Mouse (Mus musculus) megakaryocyte progenitor cell, adult 5-6 weeks (primary cell): ENCODE results near the gene Shank1. TPM values are rescaled to one million over a fixed set of nuclear protein-coding genes. Genes with fewer than 3 reads are reported as not detected.
A peak's percentile ranks its signal among the peaks of the same experiment; 100 is the strongest.

Experiments
- ATAC-seq: replicated peaks from 2 replicates; pipeline ENCODE4 v1.8.0; 2016; ENCODE audit warnings: mild to moderate bottlenecking, moderate TSS enrichment, inconsistent platforms; ENCODE audit not compliant: poor library complexity
- total RNA-seq, 2 experiments: library from RNA; stranded (forward) in 1 of 2; stranded (reverse) in 1 of 2; fragments of 157-497, 149-512 nt in 1 of 2; fragments of 200-1000 nt in 1 of 2; gene quantifications; 2 replicates each; pipeline versions ENCODE4 v1.2.3 to v1.2.4; 2015 to 2017

The Shank1 gene
- total RNA-seq, 2 experiments from 2014 or later, result 0.05 TPM; not detected in 1

DNA sequence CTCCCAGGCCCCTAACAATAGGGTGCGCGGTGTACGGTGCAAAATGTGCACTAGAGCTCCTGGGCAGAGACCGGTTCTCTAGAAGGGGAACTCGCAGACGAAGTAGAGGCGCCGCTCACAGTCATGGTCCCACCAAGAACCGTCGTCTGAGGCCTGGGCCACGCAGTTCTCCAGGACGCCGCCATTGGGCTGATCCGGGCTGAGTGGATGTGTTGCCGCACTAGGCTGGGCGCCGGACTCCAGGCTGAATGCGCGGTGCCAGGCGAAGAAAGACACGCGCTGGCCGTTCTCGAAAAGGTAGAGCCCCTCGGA, 5.6 kb upstream of the Shank1 start:
- ATAC-seq, result peak; percentile 5

DNA sequence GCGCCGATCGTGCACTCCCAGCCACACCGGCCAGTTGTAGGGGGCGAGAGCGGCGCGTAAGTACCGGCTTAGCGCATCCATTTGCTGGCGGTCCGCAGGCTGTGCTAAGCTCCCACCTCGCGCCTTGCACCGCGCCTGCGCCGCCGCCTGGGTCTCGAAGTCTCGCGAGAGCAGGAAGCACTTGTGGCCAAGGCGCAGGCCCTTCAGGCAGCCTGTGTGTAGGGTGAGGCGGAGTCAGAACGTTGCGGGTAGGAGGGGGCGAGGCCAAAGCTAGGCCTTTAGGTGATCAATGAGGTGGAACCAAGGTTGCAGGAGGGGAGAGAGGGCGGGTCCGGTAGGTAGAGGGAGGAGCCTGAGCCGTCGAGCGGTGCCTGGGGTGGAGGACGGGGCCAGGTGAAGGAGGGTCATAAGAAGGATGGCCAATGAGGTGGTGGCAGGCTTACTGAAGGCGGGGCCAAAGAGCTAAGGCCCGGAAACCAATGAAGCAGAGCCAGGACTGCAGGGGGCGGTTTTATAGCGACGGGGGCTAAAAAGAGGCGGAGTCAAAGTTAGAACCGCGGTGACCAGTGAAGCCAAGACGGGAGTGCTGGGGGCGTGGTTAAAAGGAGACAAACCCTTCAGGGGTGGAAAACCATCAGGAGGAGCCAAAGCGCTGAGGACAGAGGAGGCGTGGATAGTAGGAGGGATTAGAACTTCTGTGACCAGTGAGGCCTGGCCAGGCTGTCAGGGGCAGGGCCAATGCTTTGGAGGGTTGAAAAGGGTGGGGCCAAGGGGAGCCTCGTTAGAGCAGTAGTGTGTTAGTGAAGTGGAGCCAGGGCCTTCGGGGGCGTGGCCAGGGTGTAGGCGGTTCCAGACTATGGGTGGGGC, 5.0 kb upstream of the Shank1 start:
- peak; percentile 83 for ATAC-seq

DNA sequence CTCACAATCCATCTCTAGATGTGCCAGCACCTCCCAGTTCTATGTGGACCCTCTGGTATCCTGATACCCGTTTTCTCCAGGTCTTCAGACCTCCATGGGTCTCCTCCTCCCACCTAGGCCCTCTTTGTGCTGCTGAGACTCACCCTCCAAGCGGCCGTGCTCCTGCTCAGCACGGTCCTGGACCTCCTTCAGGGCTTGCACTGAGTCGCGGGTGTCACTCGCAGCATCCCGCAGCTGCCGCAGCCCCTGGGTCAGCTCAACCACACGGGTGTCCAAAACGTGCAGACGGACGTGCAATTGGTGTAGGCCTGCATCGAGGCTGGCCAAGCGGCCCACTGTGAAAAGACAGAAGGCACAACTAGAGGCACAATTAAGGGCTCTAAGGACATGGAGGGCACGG, 4.4 kb upstream of the Shank1 start:
- no peak for ATAC-seq

DNA sequence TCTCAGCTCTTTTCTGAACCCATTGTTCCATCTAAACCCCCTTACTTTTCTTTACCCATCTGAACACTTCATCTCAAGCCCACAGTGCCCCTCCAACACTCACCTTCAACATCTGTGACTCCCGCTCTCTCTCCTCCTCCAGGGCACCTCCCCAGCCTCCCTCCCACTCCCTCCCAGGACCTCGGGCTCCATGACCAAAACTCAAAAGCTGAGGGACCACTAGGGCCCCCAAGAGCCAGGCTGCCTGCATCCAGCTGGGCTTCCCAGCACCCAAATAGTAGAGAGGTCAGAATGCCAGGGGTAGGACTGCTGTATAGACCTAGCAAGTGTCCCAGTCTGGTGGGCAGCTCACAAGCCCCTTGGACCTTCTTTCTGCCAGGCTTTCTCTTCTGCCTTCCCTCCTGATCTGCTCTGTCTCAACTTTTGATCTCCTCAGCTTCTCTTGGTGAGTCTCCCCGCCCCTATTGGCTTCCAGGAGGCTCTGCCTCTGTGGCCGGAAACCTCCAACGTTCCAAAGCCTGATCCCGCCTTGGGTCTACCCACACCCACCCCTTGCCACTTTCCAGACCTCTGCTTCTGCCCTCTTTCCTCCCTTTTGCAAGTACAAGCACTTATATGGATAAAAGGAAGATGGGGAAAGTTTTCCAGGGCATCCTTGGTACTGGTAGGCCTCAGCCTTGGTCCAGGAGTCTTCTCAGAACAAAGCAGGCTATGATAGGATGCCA, 3.4 kb upstream of the Shank1 start, which contains the start of gene Clec11a:
Clec11a (minus strand) TSS at position 387 of the 725 bp plus-strand sequence.
- no peak for ATAC-seq

DNA sequence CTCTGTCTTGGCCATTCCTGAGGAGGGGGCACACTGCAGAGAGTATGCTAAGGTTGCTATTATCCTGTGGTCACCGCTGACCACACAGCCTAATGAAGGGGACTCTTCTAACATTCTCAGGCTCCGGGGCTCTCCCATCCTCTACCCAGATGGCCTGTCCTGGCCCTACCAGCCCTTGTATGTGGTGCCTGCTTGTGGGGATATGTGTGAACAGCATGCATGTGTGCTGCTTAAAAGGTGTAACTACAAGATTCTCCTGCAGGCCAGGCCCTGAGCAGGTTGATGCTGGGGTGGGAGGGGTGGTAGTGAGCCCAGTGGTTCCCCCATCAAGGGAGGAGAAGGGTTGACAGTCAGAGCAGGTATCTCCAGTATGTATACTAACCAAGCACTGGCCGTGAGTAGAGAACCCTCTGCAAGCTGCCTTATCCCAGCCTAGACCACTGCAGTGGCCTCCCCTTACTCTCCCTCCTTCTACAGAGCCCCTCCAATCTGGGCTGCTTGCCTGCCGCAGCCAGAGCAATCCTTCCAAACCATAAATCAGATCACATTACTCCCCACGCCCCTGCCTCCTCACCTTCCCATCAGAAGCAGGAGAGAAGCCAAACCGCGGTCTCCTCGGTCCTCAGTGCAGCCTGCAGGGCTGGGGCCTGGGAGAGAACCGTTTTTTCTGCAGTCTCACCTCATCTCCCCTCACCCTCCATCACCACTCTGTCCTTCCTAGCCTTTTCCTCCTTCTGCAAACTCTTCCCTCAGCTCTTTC, 2.6 kb upstream of the Shank1 start:
- ATAC-seq, result no peak

DNA sequence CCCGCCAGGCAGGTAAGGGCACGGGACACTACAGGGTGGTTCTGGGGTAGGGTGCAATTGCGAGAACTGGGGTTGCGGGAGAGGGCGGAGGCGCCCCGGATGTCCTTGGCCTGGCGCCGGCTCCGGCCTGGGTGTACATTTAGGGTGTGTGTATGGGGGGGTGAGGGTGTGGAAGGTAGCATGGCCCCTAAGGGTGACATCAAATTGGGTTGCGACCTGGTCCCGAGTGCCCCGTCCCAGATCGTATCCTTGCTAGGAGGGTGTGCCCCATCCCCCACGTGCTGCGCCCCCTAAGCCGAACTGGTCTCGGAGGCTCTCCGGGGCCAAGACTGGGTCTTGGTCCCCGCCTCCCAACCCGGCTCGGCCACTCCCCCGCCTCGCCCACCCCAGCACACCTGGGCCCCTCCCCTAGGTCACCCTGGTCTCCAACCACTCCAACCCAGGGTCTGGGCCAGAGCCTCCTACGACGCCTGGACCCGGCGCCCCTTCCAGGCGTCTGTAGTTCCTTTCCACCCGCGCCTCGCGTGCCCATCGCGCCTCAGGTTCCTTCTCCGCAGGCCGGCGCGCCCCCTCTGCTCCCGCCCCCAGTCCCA, 328 bp downstream of the Shank1 start:
- no peak for ATAC-seq

DNA sequence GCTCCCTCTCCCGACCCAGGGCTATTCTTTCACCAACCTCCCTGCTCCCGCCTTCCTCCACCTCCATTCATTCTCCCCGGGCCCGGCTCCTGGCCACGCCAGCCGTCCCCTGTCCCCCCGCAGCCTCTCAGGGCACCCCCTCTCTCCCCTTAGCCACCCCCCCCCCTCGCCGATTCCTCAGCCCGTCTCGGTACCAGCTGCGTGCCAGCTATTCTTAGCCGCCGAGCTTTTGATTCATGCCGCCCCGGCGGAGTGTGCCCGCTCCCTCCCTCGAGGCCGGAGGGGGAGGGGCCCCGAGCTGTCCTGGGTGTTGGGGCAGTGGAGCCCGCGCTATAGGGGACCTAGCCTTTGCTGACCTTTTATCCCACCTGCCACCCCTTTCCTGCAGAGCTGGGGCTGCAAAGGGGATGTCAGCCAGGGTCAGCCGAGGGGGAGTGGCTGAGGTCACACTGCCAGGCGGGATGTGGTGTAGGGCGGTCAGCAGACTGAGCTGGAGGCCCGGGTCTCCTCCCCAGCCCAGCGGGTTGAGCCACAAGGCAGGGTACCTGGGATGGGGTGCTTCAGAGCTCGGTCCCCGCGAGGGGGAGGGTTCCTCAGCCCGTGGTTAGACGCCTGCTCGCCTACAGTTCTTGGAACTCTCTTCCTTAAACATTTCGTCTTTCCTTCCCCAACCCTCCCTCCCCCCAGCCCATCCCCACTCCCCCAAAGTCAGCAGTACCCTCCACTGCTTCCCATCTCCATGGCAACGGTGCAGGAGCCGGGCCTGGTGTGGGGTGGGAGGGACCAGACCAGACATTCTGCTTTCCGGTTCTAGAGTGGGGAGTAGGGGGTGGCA, 1.0 kb downstream of the Shank1 start:
- no peak; the same call in 1 of the 2 replicates for ATAC-seq

DNA sequence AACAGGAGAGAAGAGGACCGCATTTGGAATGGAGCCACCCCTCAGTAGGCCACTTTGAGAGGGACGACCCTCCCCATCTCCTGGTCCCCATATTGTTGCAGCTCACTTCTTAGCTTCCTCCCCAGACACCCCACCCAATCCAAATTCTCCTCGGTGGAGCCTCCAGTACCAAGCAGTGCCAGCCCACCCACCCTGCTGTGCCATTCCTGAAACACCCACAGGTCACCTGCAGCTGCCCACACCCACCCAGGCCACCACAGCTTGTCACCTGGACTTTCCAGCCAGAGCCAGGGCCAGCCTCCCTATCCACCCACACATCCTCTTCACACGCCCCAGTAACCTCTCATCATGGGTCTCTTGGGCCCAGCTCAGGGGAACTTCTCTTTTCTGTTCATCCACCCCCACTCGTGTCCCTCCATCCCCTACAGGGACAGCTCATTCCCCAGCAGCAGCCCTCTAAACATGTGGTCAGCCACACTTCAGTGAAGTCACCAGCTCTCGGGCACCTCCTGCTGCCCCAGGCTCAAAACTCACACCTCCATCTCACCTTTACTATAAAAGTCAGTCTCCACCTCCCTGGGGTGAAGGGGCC, 1.8 kb downstream of the Shank1 start:
- ATAC-seq, result no peak

DNA sequence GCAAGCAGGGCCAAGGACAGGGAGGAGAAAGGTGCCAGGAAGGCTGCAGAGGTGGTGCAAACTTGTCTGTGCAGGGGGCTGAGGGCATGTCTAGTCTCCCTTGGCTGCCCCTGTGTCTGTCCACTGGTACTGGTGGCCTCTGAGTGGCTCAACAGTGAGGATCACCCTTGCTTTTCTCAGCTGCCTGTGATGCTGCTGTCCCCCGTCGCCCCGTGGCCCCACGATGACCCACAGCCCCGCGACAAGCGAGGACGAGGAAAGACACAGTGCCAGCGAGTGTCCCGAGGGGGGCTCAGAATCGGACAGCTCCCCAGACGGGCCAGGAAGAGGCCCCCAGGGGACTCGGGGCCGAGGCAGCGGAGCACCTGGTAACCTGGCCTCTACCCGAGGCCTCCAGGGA, 2.4 kb downstream of the Shank1 start:
- ATAC-seq, result no peak

DNA sequence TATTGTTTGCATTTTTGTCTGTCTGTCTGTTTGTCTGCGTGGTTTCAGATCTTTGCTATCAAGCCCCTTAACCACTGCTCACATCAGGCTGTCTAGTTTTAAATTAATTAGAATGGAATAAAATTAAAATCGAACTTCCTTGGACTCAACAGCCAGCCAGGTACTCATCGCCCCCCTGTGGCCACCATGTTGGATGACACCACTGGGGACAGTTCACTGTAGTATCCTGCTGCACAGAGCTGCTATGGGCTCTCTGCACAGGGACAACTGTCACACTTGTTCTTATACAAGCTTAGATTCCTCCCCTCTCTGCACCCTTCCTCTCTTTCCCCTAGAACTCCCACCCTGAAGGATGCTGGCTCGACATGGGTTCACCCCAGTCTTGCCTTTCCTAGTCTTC, 7.9 kb downstream of the Shank1 start:
- ATAC-seq, result peak; percentile 80

DNA sequence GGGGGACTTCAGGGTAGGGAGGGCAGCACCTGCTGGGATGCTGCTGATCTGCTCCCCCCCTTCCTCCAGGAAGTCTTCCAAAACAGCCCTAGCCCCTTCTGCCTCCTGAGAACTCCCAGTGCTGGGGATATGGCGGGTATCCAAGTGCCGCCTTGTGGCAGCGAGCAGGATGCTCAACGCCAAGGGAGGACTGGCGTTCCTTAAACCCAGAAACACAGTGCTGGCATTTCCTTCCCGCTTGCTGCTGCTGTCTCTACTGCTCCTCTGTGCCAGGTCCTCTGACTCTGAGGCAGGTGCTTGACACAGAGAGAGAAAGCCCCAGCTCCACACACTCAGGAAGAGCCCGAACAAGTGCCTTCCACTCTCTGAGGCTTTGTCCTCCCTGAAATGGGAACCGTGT, 10.8 kb downstream of the Shank1 start:
- ATAC-seq, result no peak

DNA sequence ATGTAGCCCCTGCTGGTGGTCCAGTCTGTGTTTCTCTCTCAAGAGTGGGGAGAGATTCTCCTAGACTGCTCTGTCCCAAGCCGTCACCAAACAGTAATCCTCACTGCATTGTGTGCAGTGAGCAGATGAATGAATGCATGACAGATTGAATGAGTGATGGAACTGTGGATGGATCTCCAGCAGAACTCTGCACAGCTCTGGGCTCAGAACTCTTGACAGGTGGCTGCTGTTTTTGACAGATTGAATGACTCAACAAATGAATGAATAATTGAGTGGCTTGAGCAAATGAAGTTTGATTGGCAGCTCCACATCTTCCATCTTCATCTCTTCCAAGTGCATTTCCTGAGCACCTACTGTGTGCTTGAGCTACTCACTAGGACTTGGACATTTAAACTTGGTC, 12.2 kb downstream of the Shank1 start:
- no peak for ATAC-seq

DNA sequence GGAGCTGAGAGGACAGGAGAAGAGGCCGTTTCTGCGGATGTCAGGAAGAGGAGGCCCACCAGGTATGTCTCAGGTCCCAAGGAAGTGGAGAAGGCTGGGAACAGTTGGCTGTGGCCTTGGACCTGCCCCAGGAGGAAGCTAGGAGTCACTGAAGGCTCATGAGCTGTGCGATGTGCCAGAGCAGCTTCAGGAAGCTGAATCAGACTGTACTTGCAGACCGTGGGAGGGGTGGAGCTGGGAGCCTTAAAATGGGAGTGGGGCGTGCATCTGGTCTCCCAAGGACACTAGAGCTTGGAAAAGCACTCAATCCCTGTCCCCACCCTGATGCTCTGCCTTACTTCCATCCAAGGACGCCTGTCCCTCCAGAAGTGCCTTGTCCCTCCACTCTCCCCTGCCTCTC, 16.6 kb downstream of the Shank1 start:
- ATAC-seq, result no peak

DNA sequence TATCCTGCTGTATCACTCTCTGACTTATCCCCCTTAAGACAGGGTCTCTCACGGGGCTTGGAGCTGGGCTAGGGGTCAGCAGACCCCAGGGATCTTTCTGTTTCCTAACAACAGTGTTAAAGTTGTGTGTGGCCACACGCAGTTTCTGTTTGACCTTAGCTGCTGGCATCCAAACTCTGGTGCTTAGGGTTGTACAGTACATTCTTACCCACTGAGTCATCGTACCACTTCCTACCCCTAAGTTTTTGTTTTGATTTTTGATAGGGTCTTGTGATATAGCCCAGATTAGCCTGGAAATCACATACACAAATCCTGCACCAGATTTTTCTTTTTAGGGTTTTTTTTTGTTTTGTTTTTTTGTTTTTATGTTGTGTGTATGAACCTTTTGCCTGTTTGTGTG, 22.3 kb downstream of the Shank1 start:
- no peak for ATAC-seq

DNA sequence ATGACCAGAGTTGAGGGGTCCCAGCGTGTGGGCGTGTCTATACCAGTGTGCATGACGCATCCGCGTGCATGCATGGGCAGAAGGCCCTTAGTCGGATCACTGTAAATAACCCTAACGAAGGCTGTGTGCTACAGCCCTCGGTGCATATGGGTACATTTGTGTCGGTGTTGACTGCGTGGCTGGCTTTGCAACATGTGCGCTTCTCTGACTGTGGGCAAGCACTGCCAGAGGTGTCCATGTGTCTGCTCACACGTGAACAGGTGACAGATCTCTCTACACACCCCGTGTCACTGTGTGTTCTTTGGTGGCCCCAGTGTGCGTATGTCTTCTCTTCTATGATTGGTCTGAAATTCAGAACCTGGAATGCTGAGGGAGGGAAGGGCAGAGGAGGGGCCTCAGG, 24.1 kb downstream of the Shank1 start:
- ATAC-seq, result no peak

DNA sequence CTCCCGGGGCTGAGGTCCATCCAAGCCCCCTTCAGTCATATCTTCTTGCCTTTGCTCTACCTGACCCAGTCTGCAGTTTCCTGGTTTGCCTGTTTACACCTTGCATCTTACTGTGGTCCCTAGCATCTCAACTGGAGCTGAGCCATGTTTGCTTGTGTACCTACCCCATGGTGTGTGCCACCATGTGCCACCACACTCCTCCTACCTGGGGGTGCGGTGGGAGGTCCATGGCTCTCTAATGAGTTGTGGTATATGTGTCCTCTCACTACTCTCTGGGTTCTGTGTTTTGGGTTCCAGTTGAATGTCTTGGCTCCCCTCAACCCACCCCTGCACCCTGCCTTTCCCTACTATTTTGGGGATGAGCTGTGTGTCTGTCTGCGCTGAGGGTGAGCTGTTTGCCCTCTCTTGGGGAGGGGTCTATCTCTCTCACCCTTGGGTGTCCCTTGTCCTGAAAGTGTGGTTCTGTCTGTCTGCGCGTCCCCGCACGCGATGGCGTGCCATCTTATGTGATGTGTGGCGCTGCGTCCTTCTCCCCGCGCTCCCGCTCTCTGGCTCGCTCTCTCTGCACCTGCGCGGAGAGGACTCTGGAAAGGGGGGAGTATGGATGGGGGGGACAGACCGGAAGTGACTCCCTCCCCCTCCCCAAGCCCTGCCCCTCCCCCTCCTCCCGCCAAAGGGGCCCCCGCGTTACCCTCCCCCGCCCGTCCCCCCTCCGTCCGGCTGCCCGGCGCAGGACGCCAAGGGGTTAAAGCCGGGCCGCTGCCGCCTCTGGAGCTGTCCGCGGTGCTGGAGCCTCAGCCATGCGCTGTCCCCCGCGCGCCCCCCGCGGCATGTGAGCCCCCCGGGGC, 25.2 kb downstream of the Shank1 start:
- ATAC-seq, result peak; percentile 81

DNA sequence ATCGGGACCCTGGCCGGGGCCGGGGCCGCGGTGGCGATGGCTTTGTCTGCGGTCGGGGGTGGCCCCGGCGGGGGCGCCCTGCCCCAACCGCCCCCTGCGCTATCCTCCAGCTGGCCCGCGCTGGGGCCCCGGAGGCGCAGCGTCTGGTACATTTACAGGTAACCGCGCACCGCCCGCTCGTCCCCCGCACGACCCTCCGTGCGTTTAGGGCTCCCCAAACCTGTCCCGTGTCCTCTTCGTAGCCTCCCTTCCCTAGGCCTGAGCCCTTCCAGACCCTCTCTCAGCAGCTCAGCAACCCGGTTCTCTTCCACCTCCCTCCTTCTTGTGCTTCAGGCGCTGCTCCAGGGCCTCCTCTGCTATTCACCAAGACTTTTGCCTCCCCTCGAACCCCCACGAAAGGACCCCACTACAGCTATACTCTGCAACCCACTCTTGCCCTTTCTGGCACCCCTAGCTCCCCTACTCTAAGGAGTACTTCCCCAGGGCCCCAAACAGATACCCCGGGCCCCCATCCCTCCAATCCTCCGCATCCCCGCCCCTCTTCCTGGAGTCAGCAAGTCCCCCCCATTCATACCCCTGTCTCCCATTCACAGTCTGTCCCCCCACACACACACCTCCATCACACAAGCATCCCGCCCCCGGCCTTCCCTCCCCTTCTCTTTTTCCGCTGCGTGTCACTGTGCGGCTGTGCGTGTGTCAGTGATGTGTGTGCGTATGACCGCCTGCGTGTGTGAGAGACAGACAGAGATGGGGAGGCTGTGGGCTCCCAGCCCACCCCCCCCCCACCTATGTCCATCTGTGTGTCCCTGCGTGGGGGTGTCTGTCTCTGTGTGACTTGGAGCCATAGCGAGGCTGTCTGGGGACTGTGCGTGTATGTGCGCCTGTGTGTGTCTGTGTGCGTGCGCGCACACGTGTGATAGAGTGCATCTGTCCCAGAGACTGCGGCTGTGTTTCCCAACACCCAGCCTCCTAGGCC, 26.3 kb downstream of the Shank1 start:
- ATAC-seq, result no peak
